Mouse (Mus musculus) adrenal gland, adult (tissue): ENCODE measurements around the gene S100a6.

ENCODE experiments used
- DNase-seq, 2 experiments: peaks; one replicate each; pipeline ENCODE4 v3.0.0; 2022 to 2023; ENCODE audit warnings: low spot score in 1 of 2; ENCODE audit not compliant: inconsistent age in 2 of 2

Gene S100a6

GRCm38 (mm10) chr3:90612728-90613291 lies at the start of gene S100a6:
S100a6 (plus strand) TSS chr3:90612882.
- DNase-seq = peak; percentile 57 to 77

GRCm38 (mm10) chr3:90574691-90575090 lies 38.0 kb upstream of the S100a6 start:
- peak in 1 of 2 experiments; percentile 58 for DNase-seq

- peak in 1 of 2 experiments; percentile 45 for DNase-seq
These were observed 37.4 kb upstream of the S100a6 start for GRCm38 (mm10) chr3:90575320-90575719.

- no peak for DNase-seq
These were observed 36.2 kb upstream of the S100a6 start for GRCm38 (mm10) chr3:90576351-90577001.

- no peak for DNase-seq
These were observed 33.2 kb upstream of the S100a6 start for GRCm38 (mm10) chr3:90579433-90579832.

- no peak for DNase-seq
These were observed 31.5 kb upstream of the S100a6 start for GRCm38 (mm10) chr3:90581141-90581540.

- peak in 1 of 2 experiments; percentile 34 for DNase-seq
These were observed 30.5 kb upstream of the S100a6 start for GRCm38 (mm10) chr3:90582156-90582555.

- DNase-seq = no peak
These were observed 30.1 kb upstream of the S100a6 start for GRCm38 (mm10) chr3:90582556-90582955.

- DNase-seq = peak; percentile 68 to 76
These were observed 28.8 kb upstream of the S100a6 start for GRCm38 (mm10) chr3:90583893-90584292.

- DNase-seq = peak; percentile 80 to 91
These were observed 27.1 kb upstream of the S100a6 start for GRCm38 (mm10) chr3:90585595-90585994.

- DNase-seq = peak in 1 of 2 experiments; percentile 36
These were observed 26.6 kb upstream of the S100a6 start for GRCm38 (mm10) chr3:90586016-90586643.

- DNase-seq = peak; percentile 94
These were observed 25.8 kb upstream of the S100a6 start for GRCm38 (mm10) chr3:90586906-90587305.

- peak; percentile 60 to 77 for DNase-seq
These were observed 25.2 kb upstream of the S100a6 start for GRCm38 (mm10) chr3:90587361-90588101.

GRCm38 (mm10) chr3:90589390-90589789 lies 23.3 kb upstream of the S100a6 start:
- peak in 1 of 2 experiments; percentile 36 for DNase-seq

- DNase-seq = peak in 1 of 2 experiments; percentile 19
These were observed 22.7 kb upstream of the S100a6 start, which contains the start of gene S100a2 for GRCm38 (mm10) chr3:90589947-90590346. S100a2 (plus strand) TSS chr3:90590247.

- no peak for DNase-seq
These were observed 18.2 kb upstream of the S100a6 start for GRCm38 (mm10) chr3:90594466-90594865.

GRCm38 (mm10) chr3:90595556-90595955 lies 17.1 kb upstream of the S100a6 start:
- DNase-seq = peak in 1 of 2 experiments; percentile 33

GRCm38 (mm10) chr3:90596810-90597209 lies 15.9 kb upstream of the S100a6 start:
- no peak for DNase-seq

GRCm38 (mm10) chr3:90597736-90598135 lies 14.9 kb upstream of the S100a6 start:
- no peak for DNase-seq

- no peak for DNase-seq
These were observed 14.5 kb upstream of the S100a6 start for GRCm38 (mm10) chr3:90598212-90598611.

GRCm38 (mm10) chr3:90599401-90599800 lies 13.3 kb upstream of the S100a6 start:
- DNase-seq = no peak
